Comparison of ENCODE assay signal across 9 mouse cellular contexts in genomic region chr1:134995954-134996353, GRCm38 (mm10). TPM values are rescaled to one million over a fixed set of nuclear protein-coding genes. Genes with fewer than 3 reads are reported as not detected.
DNase-seq lines count a peak whose midpoint lies in the region; ATAC-seq lines count a peak whose summit lies in the region.
"Had no signal": no experiment of that assay in that cellular context is flagged by ENCODE, and none has a peak within 500 bp of the region (broad histone marks: within the 10 kb centered on the region; RNA-seq: fewer than 3 reads in every experiment).

No protein-coding gene starts in this region.

- H3K36me3 ChIP-seq in kidney, embryonic 15.5 days = no peaks in the 10 kb centered on the region

- H3K4me3 ChIP-seq in kidney, embryonic 15.5 days (replicated peaks) = no peak overlapping the region
- H3K4me3 ChIP-seq: erythroblast, embryonic 14.5 days had no signal

- peak; percentile 30 for DNase-seq in adrenal gland, adult 2 months
- no peak for DNase-seq in adrenal gland, adult 8-10 months
- DNase-seq in kidney, postnatal 10 days = peak; percentile 38
- DNase-seq in thymus, postnatal 4 days = peak; percentile 21
- DNase-seq in thymus, postnatal 14 days = no peak
- DNase-seq in testis, postnatal 14 days (ENCODE audit: low spot score) = no peak

- no peak overlapping the region for H3K9ac ChIP-seq in kidney, embryonic 15.5 days

- WGBS in kidney, embryonic 15.5 days = 21% methylated on average over 1 of the region's 1 CpGs

- ATAC-seq in kidney, embryonic 15.5 days (replicated peaks; ENCODE audit: low FRiP score) = no peak
- no peak for ATAC-seq in cerebellum, adult (ENCODE audit: insufficient number of reproducible peaks, low FRiP score, low TSS enrichment)

- peaks cover 21% of the 10 kb centered on the region for H3K27me3 ChIP-seq in kidney, embryonic 15.5 days

- peaks cover 17% of the 10 kb centered on the region for H3K4me1 ChIP-seq in kidney, embryonic 15.5 days

- H3K9me3 ChIP-seq in kidney, embryonic 15.5 days (replicated peaks) = no peaks in the 10 kb centered on the region

- H3K4me2 ChIP-seq in kidney, embryonic 15.5 days = no peak overlapping the region

- no peak overlapping the region for H3K27ac ChIP-seq in kidney, embryonic 15.5 days

RNA-seq across cellular contexts. Expression of gene Ube2t, which starts 33.6 kb away (rescaled TPM):
- total RNA-seq in adrenal gland, adult 2 months (2021) = 1 to 10 TPM in 1 of 2 experiments, under 1 TPM in 1; 0.98 to 1.0 TPM
- polyA plus RNA-seq in adrenal gland, adult 2 months (2012; rRNA removed) = 1.3 and 2.3 TPM in 2 replicates
- total RNA-seq in adrenal gland, adult 8-10 months (2022) = 1 to 10 TPM in 2 of 4 experiments, under 1 TPM in 2; 0.70 to 1.7 (median 1.1) TPM
- polyA plus RNA-seq in kidney, embryonic 15.5 days (2015; fragmentation: Nextera tagmentation; extraction: Ambion mirVana) = 44.2 TPM in 2 replicates

RNA-seq across cellular contexts. Expression of gene Ppp1r12b, which starts 40.2 kb away (rescaled TPM):
- 10 to 100 TPM; 12.3 to 13.8 TPM for total RNA-seq in adrenal gland, adult 2 months (2021)
- polyA plus RNA-seq in adrenal gland, adult 2 months (2012; rRNA removed) = 3.3 and 4.3 TPM in 2 replicates
- 10 to 100 TPM; 10.3 to 23.7 (median 15.7) TPM for total RNA-seq in adrenal gland, adult 8-10 months (2022)
- polyA plus RNA-seq in kidney, embryonic 15.5 days (2015; fragmentation: Nextera tagmentation; extraction: Ambion mirVana) = 5.2 and 6.7 TPM in 2 replicates

Comparison
In these comparisons a context has a peak if more than half of its experiments do, and no peak if none do; other contexts are left out.
1. DNase-seq: peak in adrenal gland, adult 2 months (single experiment), kidney, postnatal 10 days (single experiment) and thymus, postnatal 4 days (single experiment); none in adrenal gland, adult 8-10 months (single experiment), thymus, postnatal 14 days (single experiment) and testis, postnatal 14 days (single experiment).